Mouse (Mus musculus): ENCODE data around the gene Morn3. TPM values are rescaled to one million over a fixed set of nuclear protein-coding genes. Genes with fewer than 3 reads are reported as not detected.
A peak's percentile ranks its signal among the peaks of the same experiment; 100 is the strongest.

Morn3 gene
- polyA plus RNA-seq, 1 experiment from 2014 or later: not detected

DNA sequence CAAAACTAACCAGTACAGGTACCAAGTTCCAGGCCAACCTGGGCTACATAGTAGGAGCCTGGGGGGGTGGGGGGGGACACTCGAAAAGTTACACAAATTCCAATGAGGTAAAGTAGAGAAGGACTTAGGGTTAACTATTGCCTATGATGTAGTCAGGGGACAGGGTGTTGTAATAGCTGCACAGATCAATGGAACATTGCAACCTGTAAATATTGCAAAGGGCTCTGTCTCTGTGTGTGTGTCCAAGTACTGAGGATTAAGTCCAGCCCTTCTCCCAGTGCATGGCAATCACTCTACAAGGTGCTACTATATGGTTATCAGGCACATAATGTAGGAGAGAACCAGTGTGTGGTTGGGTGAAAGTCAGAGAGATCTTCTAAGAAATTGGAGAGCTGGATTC, 45.9 kb downstream of the Morn3 start:
- 16% methylated on average over 1 of the region's 1 CpGs for WGBS (ENCODE audit: insufficient replicate concordance)
- Histone ChIP-seq H3K27me3 (ENCODE audit: insufficient read depth, low read length) (no peaks in the 10 kb centered on the region), H3K4me2 (ENCODE audit: low read depth, low read length) (no peak overlapping the region), H3K4me3 (ENCODE audit: low read depth, low read length) (no peak overlapping the region), H3K9ac (replicated peaks) (no peak overlapping the region), H3K27ac (ENCODE audit: low read depth) (peak overlapping the region; percentile 71), H3K4me1 (ENCODE audit: insufficient read depth) (peaks cover 6% of the 10 kb centered on the region; the same call in 1 of the 2 replicates), H3K9me3 (ENCODE audit: low read length) (no peaks in the 10 kb centered on the region), H3K36me3 (replicated peaks; ENCODE audit: insufficient read depth, low read length) (no peaks in the 10 kb centered on the region)
- peak; percentile 54 for DNase-seq
- peak; percentile 25; the same call in 1 of the 2 replicates for TF ChIP-seq EP300 (IDR thresholded peaks at IDR 0.05; ENCODE audit: low read depth)
- no peak for TF ChIP-seq CTCF (IDR thresholded peaks at IDR 0.05; ENCODE audit: low read depth)
- peak; percentile 98 for ATAC-seq

DNA sequence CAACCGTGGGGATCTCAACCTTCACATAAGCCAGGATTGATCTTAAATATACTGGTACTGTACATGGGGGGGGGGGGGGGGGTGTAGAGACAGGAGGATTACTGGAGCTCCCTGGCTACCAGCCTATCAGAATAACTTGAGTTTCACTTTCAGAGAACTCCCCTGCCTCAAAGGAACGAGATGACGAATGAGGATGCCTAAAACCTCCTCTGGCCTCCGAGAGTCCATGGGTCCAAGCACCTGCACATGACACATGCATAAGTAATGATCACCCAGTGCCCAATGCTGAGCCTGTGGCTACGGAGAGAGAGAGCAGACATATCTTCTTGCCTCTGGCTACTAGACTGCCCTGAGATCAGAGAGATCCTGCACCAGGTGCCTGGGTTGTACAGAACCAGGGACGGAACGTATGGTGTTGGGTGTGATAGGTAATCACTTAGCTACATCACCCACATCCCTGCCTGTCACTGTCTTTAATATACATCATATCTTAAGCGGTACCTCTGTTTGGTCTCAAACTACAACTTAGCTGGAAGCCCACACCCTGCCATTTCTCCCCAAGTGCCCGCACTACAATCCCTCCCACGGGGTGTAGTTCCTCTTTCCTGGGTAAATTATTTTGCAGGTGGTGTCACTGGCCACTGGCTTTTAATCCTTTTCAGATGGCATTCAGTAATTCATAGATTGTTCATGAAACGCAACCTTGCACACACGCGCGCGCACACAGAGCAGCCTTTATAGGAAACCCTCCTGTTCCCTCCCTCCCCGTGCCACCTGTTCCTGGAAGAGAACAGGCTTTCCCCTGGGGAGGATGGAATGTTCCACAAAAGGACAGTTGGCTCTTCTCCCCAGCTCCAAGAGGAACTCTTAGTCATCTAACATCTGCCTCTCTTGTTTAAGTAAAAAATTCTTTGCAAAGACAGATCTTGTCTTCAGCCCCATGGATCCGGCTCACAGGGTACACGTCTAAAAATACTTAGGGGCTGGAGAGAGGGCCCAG, 49.3 kb downstream of the Morn3 start:
- H3K4me3 ChIP-seq (ENCODE audit: low read depth, low read length): no peak overlapping the region

DNA sequence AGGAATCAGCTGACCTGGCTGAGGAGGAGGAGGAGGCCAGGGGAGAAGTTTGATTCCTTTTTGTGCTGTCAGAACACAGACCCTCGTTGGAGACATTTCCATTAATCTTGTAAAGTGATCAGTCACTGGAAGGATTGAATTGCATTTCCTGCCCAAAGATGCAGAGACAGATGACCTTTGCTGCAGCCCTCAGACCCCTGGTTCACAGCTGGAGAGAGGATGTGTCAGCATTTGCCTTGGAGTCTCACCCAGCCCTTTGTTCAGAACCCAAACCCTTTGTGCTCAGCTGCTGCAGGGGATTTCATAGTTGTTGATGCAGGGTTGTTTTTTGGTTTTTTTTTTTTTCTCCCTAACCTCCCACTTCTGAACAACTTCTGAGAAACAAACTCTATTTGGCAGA, 51.9 kb downstream of the Morn3 start:
- no peak overlapping the region for H3K9ac ChIP-seq (replicated peaks)
- DNase-seq (no peak), ATAC-seq (no peak)
- H3K27ac ChIP-seq (ENCODE audit: low read depth): no peak overlapping the region
- no peaks in the 10 kb centered on the region for H3K27me3 ChIP-seq (ENCODE audit: insufficient read depth, low read length)
- H3K4me3 ChIP-seq (ENCODE audit: low read depth, low read length): no peak overlapping the region
- no peak overlapping the region for H3K4me2 ChIP-seq (ENCODE audit: low read depth, low read length)
- WGBS (ENCODE audit: insufficient replicate concordance): 4% methylated on average over 1 of the region's 1 CpGs
- H3K36me3 ChIP-seq (replicated peaks; ENCODE audit: insufficient read depth, low read length): no peaks in the 10 kb centered on the region
- TF ChIP-seq EP300 (IDR thresholded peaks at IDR 0.05; ENCODE audit: low read depth) (no peak), CTCF (IDR thresholded peaks at IDR 0.05; ENCODE audit: low read depth) (no peak)
- H3K9me3 ChIP-seq (ENCODE audit: low read length): no peaks in the 10 kb centered on the region
- peaks cover 19% of the 10 kb centered on the region for H3K4me1 ChIP-seq (ENCODE audit: insufficient read depth)

More for the DNA sequence above, 49.3 kb downstream of the Morn3 start:
- Histone ChIP-seq H3K36me3 (replicated peaks; ENCODE audit: insufficient read depth, low read length) (no peaks in the 10 kb centered on the region), H3K27ac (ENCODE audit: low read depth) (no peak overlapping the region), H3K4me1 (ENCODE audit: insufficient read depth) (peaks cover 9% of the 10 kb centered on the region; the same call in 1 of the 2 replicates), H3K27me3 (ENCODE audit: insufficient read depth, low read length) (no peaks in the 10 kb centered on the region), H3K9me3 (ENCODE audit: low read length) (no peaks in the 10 kb centered on the region), H3K9ac (replicated peaks) (no peak overlapping the region), H3K4me2 (ENCODE audit: low read depth, low read length) (no peak overlapping the region)
- TF ChIP-seq EP300 (IDR thresholded peaks at IDR 0.05; ENCODE audit: low read depth) (no peak), CTCF (IDR thresholded peaks at IDR 0.05; ENCODE audit: low read depth) (no peak)
- ATAC-seq: no peak
- WGBS (ENCODE audit: insufficient replicate concordance): 68% methylated on average over 18 of the region's 18 CpGs
- no peak for DNase-seq

DNA sequence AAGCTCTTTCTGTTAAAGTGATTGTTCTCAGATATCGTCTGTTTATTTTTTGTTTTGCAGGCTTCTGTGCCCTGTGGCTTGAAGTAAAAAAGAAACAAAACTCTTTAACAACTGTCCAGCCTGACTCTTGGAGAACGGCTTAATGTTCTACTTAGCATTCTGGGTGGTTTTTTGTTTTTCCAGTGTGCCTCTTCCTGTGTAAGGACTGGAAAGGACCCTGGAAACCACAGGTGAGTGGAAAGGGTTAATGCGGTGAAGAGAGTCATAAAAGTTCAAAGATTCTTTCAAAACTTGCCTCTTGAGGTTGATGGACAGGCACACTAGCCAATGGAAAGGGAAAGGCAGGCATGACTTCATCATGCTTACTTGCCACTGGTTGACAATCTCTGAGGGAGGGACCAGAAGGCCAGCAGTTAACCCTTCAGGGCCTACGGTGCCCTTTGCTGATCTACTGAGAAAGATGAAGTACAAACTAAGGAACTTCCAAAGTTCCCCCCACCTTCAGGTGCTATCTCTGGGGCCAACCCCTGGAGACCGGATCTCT, 52.4 kb downstream of the Morn3 start:
- peak; percentile 91 for ATAC-seq
- H3K9ac ChIP-seq (replicated peaks): no peak overlapping the region
- 5% methylated on average over 5 of the region's 5 CpGs for WGBS (ENCODE audit: insufficient replicate concordance)

DNA sequence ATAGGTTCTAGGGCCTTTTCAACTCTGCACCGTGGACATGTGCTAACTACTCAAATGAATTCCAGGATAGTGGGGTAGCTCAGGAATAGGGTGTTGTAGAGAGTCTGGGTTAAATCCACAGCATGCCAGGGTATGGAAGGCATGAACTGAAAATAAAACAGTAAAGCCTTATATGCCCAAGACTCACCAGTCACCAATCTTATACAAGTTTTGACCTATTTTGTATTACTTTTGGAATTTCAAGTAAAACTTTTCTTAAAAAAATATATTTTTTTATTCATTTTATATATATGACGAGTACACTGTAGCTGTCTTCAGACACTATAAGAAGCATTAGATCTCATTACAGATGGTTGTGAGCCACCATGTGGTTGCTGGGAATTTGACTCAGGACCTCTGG, 53.0 kb downstream of the Morn3 start:
- DNase-seq: no peak
- Histone ChIP-seq H3K36me3 (replicated peaks; ENCODE audit: insufficient read depth, low read length) (no peaks in the 10 kb centered on the region), H3K4me3 (ENCODE audit: low read depth, low read length) (peak overlapping the region; percentile 21; the same call in 1 of the 2 replicates), H3K4me1 (ENCODE audit: insufficient read depth) (peaks cover 26% of the 10 kb centered on the region), H3K9me3 (ENCODE audit: low read length) (no peaks in the 10 kb centered on the region), H3K27ac (ENCODE audit: low read depth) (0 out of 2 replicates have a peak overlapping the region, but pooled peaks have one; percentile 8), H3K27me3 (ENCODE audit: insufficient read depth, low read length) (no peaks in the 10 kb centered on the region), H3K9ac (replicated peaks) (no peak overlapping the region), H3K4me2 (ENCODE audit: low read depth, low read length) (peak overlapping the region; percentile 59)
- 51% methylated on average over 2 of the region's 2 CpGs for WGBS (ENCODE audit: insufficient replicate concordance)
- ATAC-seq: no peak
- no peak for TF ChIP-seq EP300 (IDR thresholded peaks at IDR 0.05; ENCODE audit: low read depth)
- TF ChIP-seq CTCF (IDR thresholded peaks at IDR 0.05; ENCODE audit: low read depth): no peak

More for the DNA sequence above, 52.4 kb downstream of the Morn3 start:
- 0 out of 2 replicates have a peak overlapping the region, but pooled peaks have one; percentile 8 for H3K27ac ChIP-seq (ENCODE audit: low read depth)
- H3K4me1 ChIP-seq (ENCODE audit: insufficient read depth): peaks cover 24% of the 10 kb centered on the region
- H3K9me3 ChIP-seq (ENCODE audit: low read length): no peaks in the 10 kb centered on the region
- no peaks in the 10 kb centered on the region for H3K27me3 ChIP-seq (ENCODE audit: insufficient read depth, low read length)
- H3K4me3 ChIP-seq (ENCODE audit: low read depth, low read length): peak overlapping the region; percentile 21; the same call in 1 of the 2 replicates
- no peak for TF ChIP-seq CTCF (IDR thresholded peaks at IDR 0.05; ENCODE audit: low read depth)
- no peak for TF ChIP-seq EP300 (IDR thresholded peaks at IDR 0.05; ENCODE audit: low read depth)
- DNase-seq: peak; percentile 88
- H3K4me2 ChIP-seq (ENCODE audit: low read depth, low read length): peak overlapping the region; percentile 59
- no peaks in the 10 kb centered on the region for H3K36me3 ChIP-seq (replicated peaks; ENCODE audit: insufficient read depth, low read length)
